Mouse (Mus musculus) limb, embryonic 11.5 days (tissue): Measurements from ENCODE around the gene Selenof. TPM values are rescaled to one million over a fixed set of nuclear protein-coding genes. Genes with fewer than 3 reads are reported as not detected.

Source experiments
- ATAC-seq: fragments of 200-750 bp; cut with Nextera tagmentation; 2 replicates; pipeline ENCODE4 v1.8.0; 2017; ENCODE audit warnings: low read depth; ENCODE audit not compliant: insufficient number of reproducible peaks, low FRiP score, low TSS enrichment
- DNase-seq: peaks from one replicate; pipeline ENCODE4 v3.0.0-alpha.2; 2015; ENCODE audit warnings: low spot score
- H3K27ac ChIP-seq: fragments of 300-500 bp; sonication (generic); replicated peaks from 2 replicates; pipeline ENCODE4 v1.5.1; 2014; ENCODE audit warnings: low read depth, mild to moderate bottlenecking, low read length
- H3K27me3 ChIP-seq: fragments of 300-500 bp; sonication (generic); 2 replicates; pipeline ENCODE4 v1.6.1; 2014; ENCODE audit warnings: mild to moderate bottlenecking, low read length, mixed read lengths; ENCODE audit not compliant: control insufficient read depth, insufficient read depth
- H3K36me3 ChIP-seq: fragments of 300-500 bp; sonication (generic); 2 replicates; pipeline ENCODE4 v1.6.1; 2014; ENCODE audit warnings: mild to moderate bottlenecking, low read length, moderate library complexity, mixed read lengths; ENCODE audit not compliant: control insufficient read depth, insufficient read depth
- H3K4me1 ChIP-seq: fragments of 300-500 bp; sonication (generic); 2 replicates; pipeline ENCODE4 v1.6.1; 2014; ENCODE audit warnings: low read length, mixed read lengths; ENCODE audit not compliant: control insufficient read depth, insufficient read depth
- H3K4me2 ChIP-seq: fragments of 300-500 bp; sonication (generic); 2 replicates; pipeline ENCODE4 v1.6.1; 2014; ENCODE audit warnings: low read depth, mild to moderate bottlenecking, moderate library complexity; ENCODE audit not compliant: severe bottlenecking
- H3K4me3 ChIP-seq: fragments of 300-500 bp; sonication (generic); 2 replicates; pipeline ENCODE4 v1.5.1; 2014; ENCODE audit warnings: low read depth, low read length
- H3K9ac ChIP-seq: fragments of 300-500 bp; sonication (generic); 2 replicates; pipeline ENCODE4 v1.6.1; 2014; ENCODE audit warnings: mild to moderate bottlenecking, low read length
- H3K9me3 ChIP-seq: fragments of 300-500 bp; sonication (generic); 2 replicates; pipeline ENCODE4 v1.6.1; 2016; ENCODE audit warnings: low read length; ENCODE audit not compliant: control insufficient read depth
- WGBS: fragments of 180-500 bp; shearing (Covaris S2); extraction: QIAGEN DNeasy Blood & Tissue Kit; methylation state at CpG from one replicate; pipeline ENCODE4 v1.1.7; 2014; 5-methylcytosine and 5-hydroxymethylcytosine counted together
- polyA plus RNA-seq: library from polyadenylated mRNA; unstranded; fragments of >200 nt; fragmentation: Nextera tagmentation; extraction: Ambion mirVana; gene quantifications from 2 replicates; pipeline ENCODE4 v1.2.1, GENCODE M21; 2014

Selenof gene
- polyA plus RNA-seq, 1 experiment from 2014 or later: 386 TPM

- Histone ChIP-seq H3K36me3 (peaks cover 14% of the 10 kb centered on the region), H3K9ac (no peak overlapping the region), H3K27ac (no peak overlapping the region), H3K4me1 (no peaks in the 10 kb centered on the region), H3K9me3 (no peaks in the 10 kb centered on the region), H3K4me2 (no peak overlapping the region), H3K27me3 (no peaks in the 10 kb centered on the region), H3K4me3 (no peak overlapping the region)
- WGBS: 79% methylated on average over 5 of the region's 5 CpGs
- ATAC-seq (no peak), DNase-seq (no peak)
These were observed 13.7 kb downstream of the Selenof start for GRCm38 (mm10) chr3:144583789-144584188.

DNA sequence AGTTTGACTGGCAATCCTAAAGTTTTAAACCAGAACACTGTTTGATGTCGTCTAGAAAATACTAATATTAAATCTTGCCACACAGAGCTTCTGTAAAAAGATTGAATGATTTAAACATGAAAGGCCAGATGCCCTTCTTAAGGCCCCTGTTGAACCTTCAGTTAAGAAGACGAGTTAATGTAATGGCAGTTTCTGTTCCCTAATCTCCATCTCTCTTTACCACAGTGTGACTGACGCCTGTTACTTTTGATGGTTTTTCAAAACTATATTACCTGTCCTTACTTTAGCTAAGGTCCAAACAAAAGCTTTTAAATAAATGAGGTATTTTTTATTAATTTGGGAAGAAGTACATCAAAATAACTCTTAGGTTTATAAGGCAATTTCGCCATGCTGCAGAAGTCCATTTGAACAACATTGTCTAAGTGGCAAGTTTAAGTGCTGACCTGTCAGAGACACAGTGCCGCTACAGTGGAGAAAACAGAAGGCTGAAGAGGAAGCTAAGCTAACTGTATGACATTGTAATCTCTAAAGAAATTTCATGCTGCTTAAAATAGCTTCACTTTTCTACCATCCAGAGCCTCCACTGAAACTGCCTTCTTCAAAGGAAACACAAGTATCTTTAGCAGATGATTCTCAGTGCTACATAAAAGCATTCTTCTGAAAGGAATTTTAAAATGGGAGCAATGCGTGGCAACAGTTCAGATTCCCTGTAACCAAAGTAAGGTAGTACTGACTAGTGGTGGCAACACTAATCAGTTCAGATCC is 14.9 kb downstream of the Selenof start:
- ATAC-seq (no peak), DNase-seq (no peak)
- Histone ChIP-seq H3K36me3 (peaks cover 10% of the 10 kb centered on the region; the same call in 1 of the 2 replicates), H3K27me3 (no peaks in the 10 kb centered on the region), H3K9me3 (no peaks in the 10 kb centered on the region), H3K27ac (no peak overlapping the region), H3K9ac (no peak overlapping the region), H3K4me3 (no peak overlapping the region), H3K4me2 (no peak overlapping the region), H3K4me1 (no peaks in the 10 kb centered on the region)
- 92% methylated on average over 6 of the region's 6 CpGs for WGBS

DNA sequence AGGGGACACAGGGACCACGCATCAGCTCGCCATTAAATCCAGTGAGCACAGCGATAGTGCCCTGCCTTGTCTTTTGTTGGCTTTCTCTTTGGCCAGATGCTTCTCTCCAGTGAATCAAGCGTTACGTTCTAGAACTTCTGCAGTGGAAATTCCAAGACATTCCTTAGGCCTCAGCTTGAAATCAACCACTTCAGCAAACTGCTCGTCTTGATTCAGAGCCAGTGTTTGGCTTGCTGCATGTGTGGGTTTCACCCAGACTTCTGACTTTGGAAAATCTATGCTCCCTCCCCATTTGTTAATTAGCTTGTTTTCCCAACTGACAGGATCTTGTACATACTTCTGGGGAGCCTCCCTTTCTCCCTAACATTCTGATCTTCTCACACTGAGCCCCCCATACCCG is 16.6 kb downstream of the Selenof start:
- Histone ChIP-seq H3K9ac (no peak overlapping the region), H3K36me3 (peaks cover 7% of the 10 kb centered on the region; the same call in 1 of the 2 replicates), H3K4me3 (no peak overlapping the region), H3K27ac (no peak overlapping the region), H3K4me1 (no peaks in the 10 kb centered on the region), H3K27me3 (no peaks in the 10 kb centered on the region), H3K9me3 (no peaks in the 10 kb centered on the region), H3K4me2 (no peak overlapping the region)
- DNase-seq (no peak), ATAC-seq (no peak)
- WGBS: 94% methylated on average over 7 of the region's 7 CpGs

DNA sequence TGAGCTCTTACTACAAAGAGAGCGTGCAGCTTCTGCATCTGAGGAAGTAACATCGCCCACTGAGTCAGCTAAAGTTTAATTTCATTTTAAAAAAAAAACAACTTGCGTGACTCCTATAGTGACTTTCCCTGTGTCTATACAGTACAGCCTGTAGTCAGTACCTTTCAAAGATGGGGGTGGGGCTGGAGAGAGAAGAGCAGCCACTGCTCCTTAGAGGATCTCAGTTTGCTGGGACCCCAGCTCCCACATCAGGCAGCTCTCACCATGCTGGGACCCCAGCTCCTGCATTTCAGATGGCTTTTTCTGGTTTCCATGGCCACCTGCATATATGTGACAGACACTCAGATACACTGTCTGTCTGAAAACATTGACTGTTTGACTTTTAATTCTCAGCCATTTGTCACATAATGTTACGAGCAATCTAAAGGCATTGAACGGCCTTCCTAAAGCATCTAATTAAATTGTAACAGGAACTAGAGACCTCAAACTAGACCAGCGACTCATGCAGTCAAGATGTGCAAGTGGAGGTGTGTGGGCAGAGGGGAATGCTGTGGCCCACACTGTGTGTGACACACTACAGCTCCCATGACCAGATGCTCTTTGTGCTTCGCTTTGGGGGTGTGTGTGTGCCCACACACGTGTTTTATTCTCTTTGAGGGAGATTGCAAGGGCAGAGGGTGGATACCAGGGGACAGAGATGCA is 19.2 kb downstream of the Selenof start:
- Histone ChIP-seq H3K9me3 (no peaks in the 10 kb centered on the region), H3K4me1 (no peaks in the 10 kb centered on the region), H3K27me3 (no peaks in the 10 kb centered on the region), H3K4me3 (no peak overlapping the region), H3K4me2 (no peak overlapping the region), H3K9ac (no peak overlapping the region), H3K27ac (no peak overlapping the region), H3K36me3 (peaks cover 2% of the 10 kb centered on the region; the same call in 1 of the 2 replicates)
- 88% methylated on average over 8 of the region's 8 CpGs for WGBS
- no peak for DNase-seq
- ATAC-seq: no peak

DNA sequence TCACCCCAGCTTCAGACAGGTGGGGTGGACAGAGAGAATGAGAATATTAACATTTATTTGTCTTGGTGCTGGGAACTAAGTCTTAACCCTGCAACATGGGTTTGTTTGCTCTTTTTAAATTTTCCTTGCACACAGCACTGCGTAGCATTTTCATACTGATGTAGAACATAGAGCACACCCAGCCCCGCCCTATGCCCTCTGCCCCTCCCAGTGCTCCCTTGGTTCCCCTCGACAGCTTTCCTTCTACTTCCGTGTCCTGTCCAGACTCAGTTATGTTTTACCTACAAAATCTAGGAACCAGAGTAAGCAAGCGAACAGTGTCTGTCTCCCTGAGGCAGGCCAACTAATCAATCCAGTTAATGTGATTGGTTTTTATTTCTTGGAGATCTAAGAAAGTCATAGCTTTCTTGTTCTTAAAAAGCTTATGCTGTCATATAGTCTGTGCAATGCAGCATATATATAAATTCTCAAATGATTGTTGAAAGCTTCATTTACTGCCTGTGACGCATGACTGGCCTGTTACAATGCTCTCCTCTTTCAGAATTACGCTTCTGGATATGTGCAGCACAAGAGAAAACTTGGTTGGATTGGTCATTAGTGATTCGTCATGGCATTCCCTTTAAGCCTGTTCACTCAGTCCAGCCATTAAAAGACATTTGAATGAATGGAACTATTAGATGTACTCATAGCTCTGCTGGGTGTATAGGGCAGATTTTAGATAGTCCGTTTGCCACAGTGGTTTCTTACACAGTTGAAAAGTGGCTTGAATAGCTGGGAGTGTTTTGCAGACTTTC is 23.1 kb downstream of the Selenof start:
- 90% methylated on average over 9 of the region's 9 CpGs for WGBS
- Histone ChIP-seq H3K27me3 (no peaks in the 10 kb centered on the region), H3K4me3 (no peak overlapping the region), H3K4me2 (no peak overlapping the region), H3K36me3 (peaks cover 3% of the 10 kb centered on the region; the same call in 1 of the 2 replicates), H3K9me3 (no peaks in the 10 kb centered on the region), H3K4me1 (no peaks in the 10 kb centered on the region), H3K9ac (no peak overlapping the region), H3K27ac (no peak overlapping the region)
- DNase-seq: no peak
- no peak for ATAC-seq

DNA sequence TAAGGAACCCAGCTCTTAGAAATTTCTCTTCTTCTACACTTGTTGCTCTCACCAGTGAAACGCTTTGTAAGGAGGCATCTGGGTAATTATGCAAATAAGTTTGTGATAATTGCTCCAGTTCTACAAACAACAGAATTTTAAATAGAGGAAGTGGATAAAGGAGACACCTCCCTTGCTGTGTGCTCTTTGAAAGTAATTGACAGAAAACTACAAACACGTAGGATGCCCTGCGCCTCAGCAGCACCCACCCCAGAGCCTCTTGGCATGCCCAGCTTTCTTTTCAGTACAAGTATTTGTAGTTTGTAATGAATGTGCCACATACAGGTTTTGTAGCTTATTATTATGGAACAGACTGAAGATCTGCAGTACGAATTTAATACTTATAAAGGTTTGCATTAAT is 27.0 kb downstream of the Selenof start:
- H3K9me3 ChIP-seq: no peaks in the 10 kb centered on the region
- no peak overlapping the region for H3K4me3 ChIP-seq
- H3K4me2 ChIP-seq: no peak overlapping the region
- 88% methylated on average over 4 of the region's 4 CpGs for WGBS
- no peak for ATAC-seq
- H3K27me3 ChIP-seq: no peaks in the 10 kb centered on the region
- H3K27ac ChIP-seq: no peak overlapping the region
- H3K9ac ChIP-seq: no peak overlapping the region
- H3K36me3 ChIP-seq: peaks cover 3% of the 10 kb centered on the region; the same call in 1 of the 2 replicates
- DNase-seq: no peak
- no peaks in the 10 kb centered on the region for H3K4me1 ChIP-seq

- H3K27ac ChIP-seq: no peak overlapping the region
- ATAC-seq (no peak), DNase-seq (no peak)
- no peaks in the 10 kb centered on the region for H3K4me1 ChIP-seq
- no peaks in the 10 kb centered on the region for H3K9me3 ChIP-seq
- no peak overlapping the region for H3K4me2 ChIP-seq
- H3K9ac ChIP-seq: no peak overlapping the region
- H3K36me3 ChIP-seq: peaks cover 3% of the 10 kb centered on the region; the same call in 1 of the 2 replicates
- H3K27me3 ChIP-seq: no peaks in the 10 kb centered on the region
- H3K4me3 ChIP-seq: no peak overlapping the region
- 92% methylated on average over 12 of the region's 12 CpGs for WGBS
These were observed 27.8 kb downstream of the Selenof start for GRCm38 (mm10) chr3:144597790-144598467.

GRCm38 (mm10) chr3:144602413-144602812 is 32.3 kb downstream of the Selenof start:
- 78% methylated on average over 4 of the region's 4 CpGs for WGBS
- no peak overlapping the region for H3K27ac ChIP-seq

More at GRCm38 (mm10) chr3:144602413-144602812, 32.3 kb downstream of the Selenof start:
- no peak overlapping the region for H3K9ac ChIP-seq
- DNase-seq (no peak), ATAC-seq (no peak)
- H3K36me3 ChIP-seq: peaks cover 3% of the 10 kb centered on the region; the same call in 1 of the 2 replicates
- H3K9me3 ChIP-seq: no peaks in the 10 kb centered on the region
- H3K4me3 ChIP-seq: no peak overlapping the region
- H3K4me2 ChIP-seq: no peak overlapping the region
- no peaks in the 10 kb centered on the region for H3K27me3 ChIP-seq
- no peaks in the 10 kb centered on the region for H3K4me1 ChIP-seq
